ENCODE assay signal across 8 mouse cellular contexts in the genomic region with DNA sequence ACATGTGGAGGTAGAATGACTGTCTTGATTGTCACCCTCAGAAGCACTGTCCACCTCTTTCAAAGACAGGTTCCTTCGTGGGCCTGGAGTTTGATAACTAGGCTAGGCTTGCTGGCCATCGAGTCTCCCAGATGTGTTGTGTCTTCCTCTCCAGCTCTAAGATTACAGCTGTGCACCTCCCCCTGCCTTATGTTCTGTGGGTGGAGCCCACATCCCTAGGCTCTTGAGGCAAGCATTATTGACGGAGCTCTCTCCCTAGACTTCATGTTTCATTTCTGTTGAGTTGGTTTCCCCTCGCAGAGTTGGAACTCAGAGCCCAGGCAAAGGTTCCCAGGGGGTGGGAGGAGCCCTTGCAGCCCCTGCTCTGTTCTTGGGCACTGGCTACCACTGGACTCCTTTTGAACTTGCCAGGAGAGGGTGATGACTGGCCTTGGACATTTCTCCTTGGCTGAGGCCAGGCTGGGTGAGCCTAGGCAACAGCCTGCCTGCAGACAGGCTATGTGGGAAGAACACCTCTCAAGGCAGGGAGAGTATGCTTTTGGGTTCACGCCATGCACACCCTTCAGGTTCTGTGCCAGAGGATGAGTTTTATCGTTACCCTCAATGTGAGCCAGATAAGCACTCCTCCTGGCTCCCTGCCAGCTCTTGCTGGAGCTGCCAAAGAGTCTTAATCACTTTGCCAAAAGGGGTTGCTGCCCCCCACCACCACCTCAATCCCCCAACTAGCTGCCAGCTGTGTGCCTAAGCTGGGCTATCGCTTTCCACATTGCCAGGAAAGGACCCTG. TPM values are rescaled to one million over a fixed set of nuclear protein-coding genes. Genes with fewer than 3 reads are reported as not detected.
DNase-seq lines count a peak whose midpoint lies in the region; ATAC-seq and TF ChIP-seq lines count a peak whose summit lies in the region.

No protein-coding gene starts in this region.

- no peaks in the 10 kb centered on the region for H3K36me3 ChIP-seq in intestine, embryonic 15.5 days
- no peaks in the 10 kb centered on the region for H3K36me3 ChIP-seq in midbrain, postnatal 0 days (ENCODE audit: insufficient read depth, low read length)

- no peak overlapping the region for H3K9ac ChIP-seq in intestine, embryonic 15.5 days
- H3K9ac ChIP-seq in midbrain, postnatal 0 days (replicated peaks; ENCODE audit: low read length, poor library complexity, severe bottlenecking) = no peak overlapping the region

- H3K4me1 ChIP-seq in intestine, embryonic 15.5 days (replicated peaks) = peaks cover 13% of the 10 kb centered on the region
- no peaks in the 10 kb centered on the region for H3K4me1 ChIP-seq in midbrain, postnatal 0 days (ENCODE audit: insufficient read depth, low read length)

- intact Hi-C loops in left cerebral cortex, adult 2 months (cut with DNase I) = no loop called here

- no peaks in the 10 kb centered on the region for H3K27me3 ChIP-seq in intestine, embryonic 15.5 days (replicated peaks)
- H3K27me3 ChIP-seq in midbrain, postnatal 0 days (ENCODE audit: insufficient read depth, low read length) = no peaks in the 10 kb centered on the region

- H3K4me2 ChIP-seq in intestine, embryonic 15.5 days (replicated peaks) = peak overlapping the region; percentile 28; the same call in 1 of the 2 replicates
- H3K4me2 ChIP-seq in midbrain, postnatal 0 days (ENCODE audit: low read depth, low read length, poor library complexity, severe bottlenecking) = no peak overlapping the region

- H3K27ac ChIP-seq in left cerebral cortex, adult 2 months = no peak overlapping the region
- no peak overlapping the region for H3K27ac ChIP-seq in intestine, embryonic 15.5 days
- H3K27ac ChIP-seq in midbrain, postnatal 0 days (ENCODE audit: low read depth, low read length) = no peak overlapping the region

- H3K4me3 ChIP-seq in left cerebral cortex, adult 2 months = no peak overlapping the region
- no peak overlapping the region for H3K4me3 ChIP-seq in intestine, embryonic 15.5 days (replicated peaks)
- no peak overlapping the region for H3K4me3 ChIP-seq in midbrain, postnatal 0 days (ENCODE audit: low read depth, low read length)

- no peaks in the 10 kb centered on the region for H3K9me3 ChIP-seq in intestine, embryonic 15.5 days
- no peaks in the 10 kb centered on the region for H3K9me3 ChIP-seq in midbrain, postnatal 0 days (ENCODE audit: low read length)

- TF ChIP-seq CTCF in left cerebral cortex, adult 2 months (IDR thresholded peaks at IDR 0.05) = no peak
- no peak for TF ChIP-seq CTCF in midbrain, postnatal 0 days (IDR thresholded peaks at IDR 0.05)

- 32% methylated on average over 7 of the region's 7 CpGs for WGBS in intestine, embryonic 15.5 days
- 59% methylated on average over 7 of the region's 7 CpGs for WGBS in midbrain, postnatal 0 days

- peak; percentile 18 to 21 for DNase-seq in left cerebral cortex, adult 2 months (ENCODE audit: extremely low spot score in 1 of 2, low spot score in 2 of 2)
- no peak for DNase-seq in left cerebral cortex, adult 9 months (ENCODE audit: low spot score in 2 of 2)
- peak; percentile 36 to 46 for DNase-seq in adrenal gland, postnatal 36 days
- peak; percentile 80 for DNase-seq in midbrain, postnatal 0 days (ENCODE audit: low spot score)

- ATAC-seq in common myeloid progenitor, adult 5-6 weeks (replicated peaks; ENCODE audit: low read depth, poor library complexity, severe bottlenecking) = peak; percentile 55
- ATAC-seq in intestine, embryonic 15.5 days = peak; percentile 71
- no peak for ATAC-seq in midbrain, postnatal 0 days (ENCODE audit: low FRiP score)
- ATAC-seq in activated CD4-positive, CD25-positive, alpha-beta regulatory T cell, adult 4 months = no peak
- no peak for ATAC-seq in CD4-positive, CD25-positive, alpha-beta regulatory T cell, adult 4 months

RNA-seq across cellular contexts. Expression of a gene that starts 30.1 kb away (rescaled TPM):
- under 1 TPM in 1 of 2 experiments, not detected in 1; 0.20 TPM for total RNA-seq in left cerebral cortex, adult 2 months (2021)
- total RNA-seq in adrenal gland, postnatal 36 days (2021) = under 1 TPM in 1 of 2 experiments, not detected in 1; 0.36 TPM
- total RNA-seq in common myeloid progenitor, adult 5-6 weeks (2017) = 0.27 TPM in 1 of 2 replicates, not detected in the other
- polyA plus RNA-seq in intestine, embryonic 15.5 days (2015; fragmentation: Nextera tagmentation; extraction: Ambion mirVana) = 1.1 and 1.7 TPM in 2 replicates
- total RNA-seq in midbrain, postnatal 0 days (2014; rRNA removed) = not detected in 2 replicates
- polyA plus RNA-seq in midbrain, postnatal 0 days (2015; fragmentation: Nextera tagmentation; extraction: Ambion mirVana) = 0.18 TPM in 1 of 2 replicates, not detected in the other
- under 1 TPM in 1 of 2 experiments, not detected in 1; 0.37 TPM for polyA plus RNA-seq in activated CD4-positive, CD25-positive, alpha-beta regulatory T cell, adult 4 months (2017; shearing (Covaris generic))
- not detected for polyA plus RNA-seq in CD4-positive, CD25-positive, alpha-beta regulatory T cell, adult 4 months (2017; shearing (Covaris generic))

Comparison
In these comparisons a context has a peak if more than half of its experiments do, and no peak if none do; other contexts are left out.
1. DNase-seq: peak in left cerebral cortex, adult 2 months (2 of 2), adrenal gland, postnatal 36 days (2 of 2) and midbrain, postnatal 0 days (single experiment); none in left cerebral cortex, adult 9 months (0 of 2).
2. ATAC-seq: peak in common myeloid progenitor, adult 5-6 weeks (single experiment) and intestine, embryonic 15.5 days (single experiment); none in midbrain, postnatal 0 days (single experiment), activated CD4-positive, CD25-positive, alpha-beta regulatory T cell, adult 4 months (single experiment) and CD4-positive, CD25-positive, alpha-beta regulatory T cell, adult 4 months (single experiment).